Mouse (Mus musculus) MEL (cell line): ENCODE data around the gene Stmn1. TPM values are rescaled to one million over a fixed set of nuclear protein-coding genes. Genes with fewer than 3 reads are reported as not detected.

Experiments used
- DNase-seq: peaks from one replicate; pipeline ENCODE4 v3.0.0; 2011; ENCODE audit warnings: low read depth, low spot score
- H3K27ac ChIP-seq: 2 replicates; pipeline ENCODE4 v1.5.1; 2012; ENCODE audit warnings: low read depth, mild to moderate bottlenecking, control low read depth, low read length, moderate library complexity; ENCODE audit not compliant: control insufficient read depth
- H3K27me3 ChIP-seq, 2 experiments: fragments of 150-350 bp in 1 of 2; sonication (generic) in 1 of 2; 2 replicates each; pipeline ENCODE4 v1.6.1; 2012; ENCODE audit warnings: low read length in 2 of 2, mild to moderate bottlenecking in 2 of 2, improper control_type of control experiment in 1 of 2, moderate library complexity in 1 of 2; ENCODE audit not compliant: insufficient read depth in 2 of 2, control insufficient read depth in 1 of 2
- H3K36me3 ChIP-seq, 2 experiments: 2 replicates each; pipeline ENCODE4 v1.6.1; 2012 to 2014; ENCODE audit warnings: low read length in 2 of 2, improper control_type of control experiment in 1 of 2, inconsistent platforms in 1 of 2, mild to moderate bottlenecking in 1 of 2; ENCODE audit not compliant: insufficient read depth in 2 of 2, control insufficient read depth in 1 of 2
- H3K4me1 ChIP-seq, 2 experiments: fragments of 150-350 bp in 1 of 2; sonication (generic) in 1 of 2; 2 replicates each; pipeline ENCODE4 v1.6.1; 2012; ENCODE audit warnings: low read length in 2 of 2, improper control_type of control experiment in 1 of 2, mild to moderate bottlenecking in 1 of 2; ENCODE audit not compliant: insufficient read depth in 2 of 2, control insufficient read depth in 1 of 2
- H3K4me3 ChIP-seq, 2 experiments: fragments of 150-350 bp in 1 of 2; sonication (generic) in 1 of 2; 2 replicates each; pipeline ENCODE4 v1.5.1; 2012; ENCODE audit warnings: low read depth in 2 of 2, low read length in 2 of 2, mild to moderate bottlenecking in 2 of 2, moderate library complexity in 2 of 2, control low read depth in 1 of 2, improper control_type of control experiment in 1 of 2; ENCODE audit not compliant: control insufficient read depth in 1 of 2, insufficient read depth in 1 of 2
- H3K79me2 ChIP-seq: 2 replicates; pipeline ENCODE4 v1.6.1; 2012; ENCODE audit warnings: mild to moderate bottlenecking, low read length, moderate library complexity; ENCODE audit not compliant: control insufficient read depth, poor library complexity, insufficient read depth
- H3K9ac ChIP-seq: 2 replicates; pipeline ENCODE4 v1.6.1; 2012; ENCODE audit warnings: low read depth, mild to moderate bottlenecking, control low read depth, low read length, moderate library complexity; ENCODE audit not compliant: control insufficient read depth, poor library complexity, severe bottlenecking
- H3K9me3 ChIP-seq: fragments of 150-350 bp; sonication (generic); replicated peaks from 2 replicates; pipeline ENCODE4 v1.6.1; 2012; ENCODE audit warnings: mild to moderate bottlenecking, low read length, improper control_type of control experiment, moderate library complexity; ENCODE audit not compliant: insufficient read depth
- CTCF ChIP-seq, 3 experiments: IDR thresholded peaks in 2 of 3; conservative IDR thresholded peaks in 1 of 3; 2 replicates each; pipeline ENCODE4 v1.5.1; 2011 to 2012; ENCODE audit warnings: low read length in 3 of 3, low read depth in 2 of 3, mild to moderate bottlenecking in 2 of 3, improper control_type of control experiment in 1 of 3, inconsistent platforms in 1 of 3, mixed read lengths in 1 of 3, moderate library complexity in 1 of 3; ENCODE audit not compliant: control insufficient read depth in 1 of 3, insufficient read depth in 1 of 3, poor library complexity in 1 of 3, severe bottlenecking in 1 of 3
- HCFC1 ChIP-seq: IDR thresholded peaks from 2 replicates; pipeline ENCODE4 v1.6.1; 2012; ENCODE audit warnings: low read depth, mild to moderate bottlenecking, inconsistent platforms, low read length, improper control_type of control experiment, moderate library complexity
- KAT2A ChIP-seq: conservative IDR thresholded peaks from 2 replicates; pipeline ENCODE4 v1.6.1; 2012; ENCODE audit warnings: low read depth, low read length, improper control_type of control experiment, inconsistent platforms
- MAFK ChIP-seq: IDR thresholded peaks from 2 replicates; pipeline ENCODE4 v1.6.1; 2011; ENCODE audit warnings: low read depth, mild to moderate bottlenecking, low read length, improper control_type of control experiment, borderline replicate concordance
- MAX ChIP-seq: IDR thresholded peaks from 2 replicates; pipeline ENCODE4 v1.6.1; 2011; ENCODE audit warnings: low read length, improper control_type of control experiment
- MEF2A ChIP-seq: IDR thresholded peaks from 2 replicates; pipeline ENCODE4 v1.6.1; 2014; ENCODE audit warnings: low read depth, mild to moderate bottlenecking, inconsistent platforms, low read length, improper control_type of control experiment; ENCODE audit not compliant: poor library complexity, insufficient replicate concordance, severe bottlenecking; ENCODE audit errors: extremely low read depth
- MYB ChIP-seq: IDR thresholded peaks from 2 replicates; pipeline ENCODE4 v1.6.1; 2011; ENCODE audit warnings: mild to moderate bottlenecking, low read depth, low read length, improper control_type of control experiment
- NRF1 ChIP-seq: IDR thresholded peaks from 2 replicates; pipeline ENCODE4 v1.6.1; 2014; ENCODE audit warnings: low read depth, mild to moderate bottlenecking, inconsistent platforms, low read length, improper control_type of control experiment, moderate library complexity; ENCODE audit not compliant: poor library complexity, insufficient read depth, severe bottlenecking
- POLR2AphosphoS5 ChIP-seq: IDR thresholded peaks from 2 replicates; pipeline ENCODE4 v1.6.1; 2012; ENCODE audit warnings: low read depth, borderline replicate concordance, mild to moderate bottlenecking, inconsistent platforms, low read length, moderate library complexity, mixed read lengths
- RAD21 ChIP-seq: IDR thresholded peaks from 2 replicates; pipeline ENCODE4 v1.6.1; 2011; ENCODE audit warnings: mild to moderate bottlenecking, low read depth, low read length, improper control_type of control experiment
- SIN3A ChIP-seq: IDR thresholded peaks from 2 replicates; pipeline ENCODE4 v1.6.1; 2012; ENCODE audit warnings: low read length, improper control_type of control experiment, inconsistent platforms
- SMC3 ChIP-seq: IDR thresholded peaks from 2 replicates; pipeline ENCODE4 v1.6.1; 2011; ENCODE audit warnings: low read depth, low read length, improper control_type of control experiment
- TCF12 ChIP-seq: IDR thresholded peaks from 2 replicates; pipeline ENCODE4 v1.6.1; 2014; ENCODE audit warnings: low read depth, mild to moderate bottlenecking, inconsistent platforms, low read length, improper control_type of control experiment, moderate library complexity
- ZC3H11A ChIP-seq: IDR thresholded peaks from 2 replicates; pipeline ENCODE4 v1.6.1; 2012; ENCODE audit warnings: low read depth, mild to moderate bottlenecking, inconsistent platforms, low read length, improper control_type of control experiment
- ZKSCAN1 ChIP-seq: IDR thresholded peaks from 2 replicates; pipeline ENCODE4 v1.6.1; 2012; ENCODE audit warnings: low read depth, mild to moderate bottlenecking, inconsistent platforms, low read length, improper control_type of control experiment, moderate library complexity
- ZNF384 ChIP-seq: IDR thresholded peaks from 2 replicates; pipeline ENCODE4 v1.6.1; 2012; ENCODE audit warnings: low read depth, mild to moderate bottlenecking, inconsistent platforms, low read length, improper control_type of control experiment
- polyA plus RNA-seq, 2 experiments: library from polyadenylated mRNA; stranded (reverse) in 1 of 2; unstranded in 1 of 2; fragments of >175 nt in 1 of 2; fragments of >200 nt in 1 of 2; gene quantifications; 2 replicates each; pipeline versions ENCODE4 v1.2.1 to v1.2.4; 2012; ENCODE audit warnings: low replicate concordance in 2 of 2, low read depth in 1 of 2; ENCODE audit not compliant: insufficient read length in 2 of 2, insufficient read depth in 1 of 2, missing spikeins in 1 of 2
- total RNA-seq: library from RNA; depleted of rRNA; stranded (reverse); fragments of 300-350 nt; gene quantifications from 2 replicates; pipeline ENCODE4 v1.2.3, GENCODE M21; 2012

The Stmn1 gene
- total and polyA plus RNA-seq, 3 experiments: 214 to 350 TPM; not detected in 1

DNA sequence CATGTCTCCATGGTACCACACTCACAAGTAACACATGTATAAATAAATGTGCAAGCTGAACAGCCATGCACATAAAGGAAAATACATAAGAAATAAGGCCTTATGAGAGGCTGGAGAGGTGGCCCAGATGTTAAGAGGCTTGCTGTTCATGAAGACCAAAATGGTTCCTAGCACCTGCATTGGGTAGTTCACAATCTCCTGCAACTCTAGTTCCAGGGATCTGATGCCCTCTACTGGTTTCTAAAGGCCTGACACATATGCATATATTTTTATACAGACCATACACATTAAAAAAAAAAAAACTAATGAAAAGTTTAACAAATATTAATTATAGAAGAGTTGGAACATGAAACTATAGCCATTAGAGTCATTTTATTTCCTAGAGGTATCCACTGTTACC, 3.3 kb downstream of the Stmn1 start:
- Histone ChIP-seq H3K27ac (no peak overlapping the region), H3K9ac (no peak overlapping the region)
- TF ChIP-seq SMC3 (peak; percentile 63), POLR2AphosphoS5 (no peak), ZKSCAN1 (no peak), ZC3H11A (peak; percentile 33; the same call in 1 of the 2 replicates), RAD21 (peak; percentile 66), ZNF384 (peak; percentile 57; the same call in 1 of the 2 replicates), CTCF (IDR thresholded peaks at IDR 0.05 in 2 of 3, conservative IDR thresholded peaks at IDR 0.05 in 1 of 3; ENCODE audit: control insufficient read depth in 1 of 3, insufficient read depth in 1 of 3, low read depth in 2 of 3, low read length in 3 of 3, poor library complexity in 1 of 3, severe bottlenecking in 1 of 3) (peak in 2 of 3 experiments; percentile 34 to 65; a peak in 4 of 6 replicates), SIN3A (0 out of 2 replicates have a peak, but pooled peaks have one; percentile 38)
- TF ChIP-seq, all 39 proteins: peak for 6
- H3K36me3 ChIP-seq: peaks cover 5 to 13% of the 10 kb centered on the region in 2 experiments; a peak in 3 of 4 replicates
- peak; percentile 67 for DNase-seq
- H3K27me3 ChIP-seq: no peaks in the 10 kb centered on the region
- peaks cover 0 to 8% of the 10 kb centered on the region in 2 experiments; a peak in 1 of 4 replicates for H3K4me1 ChIP-seq
- H3K9me3 ChIP-seq: no peaks in the 10 kb centered on the region
- peaks cover 8% of the 10 kb centered on the region for H3K79me2 ChIP-seq
- no peak overlapping the region for H3K4me3 ChIP-seq

DNA sequence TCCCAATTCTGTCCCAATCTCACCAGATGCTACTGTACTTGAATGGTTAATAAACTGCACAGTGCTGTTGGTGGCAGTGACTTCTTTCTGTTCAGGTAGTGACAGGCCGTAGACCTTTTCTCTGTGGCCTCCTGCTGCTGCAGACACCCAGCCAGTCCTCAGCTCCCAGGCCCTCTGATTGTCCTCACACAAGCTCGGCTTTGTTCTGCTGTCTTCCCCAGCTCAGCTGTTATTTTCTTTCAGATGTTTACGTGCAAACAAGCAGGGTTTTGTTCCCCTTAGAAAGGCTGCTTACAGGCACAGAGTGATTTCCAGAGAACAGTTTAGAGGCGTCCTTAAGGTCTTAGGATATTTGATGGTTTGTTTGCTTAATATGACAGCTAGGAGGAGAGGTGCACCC, 5.6 kb downstream of the Stmn1 start:
- H3K4me1 ChIP-seq: peaks cover 0 to 4% of the 10 kb centered on the region in 2 experiments; a peak in 1 of 4 replicates
- H3K27me3 ChIP-seq: no peaks in the 10 kb centered on the region
- H3K9me3 ChIP-seq: no peaks in the 10 kb centered on the region
- peaks cover 5 to 10% of the 10 kb centered on the region in 2 experiments; a peak in 3 of 4 replicates for H3K36me3 ChIP-seq
- H3K4me3 ChIP-seq: no peak overlapping the region
- H3K79me2 ChIP-seq: peaks cover 4% of the 10 kb centered on the region
- TF ChIP-seq MEF2A (no peak), TCF12 (no peak), MAFK (no peak), SIN3A (no peak), KAT2A (no peak), ZNF384 (no peak), NRF1 (no peak), HCFC1 (no peak), MYB (no peak), MAX (no peak), CTCF (IDR thresholded peaks at IDR 0.05 in 2 of 3, conservative IDR thresholded peaks at IDR 0.05 in 1 of 3; ENCODE audit: control insufficient read depth in 1 of 3, insufficient read depth in 1 of 3, low read depth in 2 of 3, low read length in 3 of 3, poor library complexity in 1 of 3, severe bottlenecking in 1 of 3) (no peak)
- TF ChIP-seq, all 39 proteins: peak for 0
- DNase-seq: no peak
- Histone ChIP-seq H3K27ac (no peak overlapping the region), H3K9ac (no peak overlapping the region)
